Mouse (Mus musculus): ENCODE data around the gene Rere.

Gene Rere

DNA sequence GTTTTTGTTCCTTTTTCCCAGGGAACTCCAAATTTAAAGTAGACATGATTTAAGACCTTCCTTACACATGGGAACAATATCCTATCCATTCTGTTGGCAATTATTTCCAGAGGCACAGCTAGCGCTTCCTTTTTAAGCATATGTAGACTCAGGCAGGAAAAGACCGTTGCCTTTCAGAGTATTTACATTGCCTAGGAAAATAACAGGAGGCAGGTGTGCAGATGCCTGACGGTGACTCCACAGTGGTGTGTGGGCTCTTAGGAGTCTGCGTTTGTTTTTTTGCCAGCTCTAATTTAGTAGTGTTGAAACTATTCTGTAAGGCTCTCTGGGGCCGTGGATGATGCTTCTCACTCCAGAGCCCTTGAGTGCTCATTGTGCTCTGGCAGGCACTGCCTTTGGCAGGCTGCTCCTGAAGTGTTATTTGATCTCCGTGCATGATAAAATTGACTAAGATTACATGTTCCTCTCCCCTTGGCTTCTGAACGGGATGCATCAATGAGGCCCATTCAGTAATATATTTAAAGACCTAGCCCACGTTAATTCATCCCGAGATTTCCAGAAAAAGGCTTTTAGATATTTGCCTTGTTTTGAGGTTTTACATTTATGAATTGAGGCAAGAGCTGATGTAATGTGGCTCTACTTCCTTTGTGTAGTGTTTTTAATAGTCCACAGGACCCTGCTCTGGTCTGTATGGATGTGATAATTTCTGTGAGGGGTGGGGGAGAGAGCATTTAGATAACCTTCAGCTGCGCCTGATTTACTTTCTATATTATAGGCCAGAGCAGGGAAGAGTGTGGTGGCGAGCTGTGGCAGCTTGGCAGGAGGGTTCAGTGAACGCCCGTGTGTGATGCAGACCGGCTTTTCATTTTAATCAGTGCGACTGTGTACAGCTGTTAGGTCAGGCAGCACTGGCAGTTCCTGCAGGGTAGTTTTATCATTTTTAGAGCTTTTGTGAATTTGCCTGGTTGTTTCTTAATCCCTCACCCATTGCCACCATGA lies 92.0 kb downstream of the Rere start:
- in situ Hi-C loops (cut with MboI, MseI): loop anchor here (5.0 to 10.0 kb wide), 2 partner anchors 79 to 1661 kb away; partner anchors contain the start of genes Nol9 (in 1 of the 2) and Tas1r1 (in 1 of the 2)

DNA sequence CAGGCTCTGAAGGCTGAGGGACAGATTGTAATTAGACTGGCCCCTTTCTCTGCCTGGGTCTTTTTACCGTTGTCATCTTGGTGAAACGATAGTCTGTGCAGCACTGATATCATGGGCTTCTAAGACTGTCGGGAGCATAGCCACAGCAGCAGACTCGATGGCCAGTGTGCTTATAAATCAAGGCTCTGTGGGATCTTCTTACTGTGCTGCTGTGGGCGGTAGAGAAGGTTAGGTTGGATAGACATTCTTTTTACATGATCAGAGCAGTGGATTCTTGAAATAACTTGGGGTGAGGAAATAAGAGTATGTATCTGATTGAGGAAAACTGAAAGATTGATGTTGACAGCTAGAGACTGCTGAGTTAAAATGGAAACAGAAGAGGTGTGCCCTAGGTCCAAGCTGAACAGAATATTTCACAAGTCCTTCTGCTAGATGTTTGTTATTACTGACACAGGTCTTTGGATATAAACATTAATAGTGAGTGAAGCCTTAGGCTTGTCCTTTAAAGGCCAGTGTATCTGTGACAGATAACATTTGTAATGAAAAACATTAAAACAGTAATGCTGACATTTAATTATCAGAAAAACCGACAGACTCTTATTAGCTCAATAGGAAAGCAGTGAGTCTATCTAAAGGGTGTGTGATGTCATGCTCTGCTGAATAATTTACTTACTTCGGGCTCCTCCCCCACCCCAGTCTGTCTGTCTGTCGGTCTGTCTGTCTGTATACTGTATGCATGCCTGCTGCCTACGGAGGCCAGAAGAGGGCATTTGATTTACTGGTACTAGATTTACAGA lies 93.4 kb downstream of the Rere start:
- in situ Hi-C loops (cut with MboI, MseI): loop anchor here (5.0 to 10.0 kb wide), 2 partner anchors 77 to 1660 kb away; partner anchors contain the start of genes Nol9 (in 1 of the 2) and Tas1r1 (in 1 of the 2)

DNA sequence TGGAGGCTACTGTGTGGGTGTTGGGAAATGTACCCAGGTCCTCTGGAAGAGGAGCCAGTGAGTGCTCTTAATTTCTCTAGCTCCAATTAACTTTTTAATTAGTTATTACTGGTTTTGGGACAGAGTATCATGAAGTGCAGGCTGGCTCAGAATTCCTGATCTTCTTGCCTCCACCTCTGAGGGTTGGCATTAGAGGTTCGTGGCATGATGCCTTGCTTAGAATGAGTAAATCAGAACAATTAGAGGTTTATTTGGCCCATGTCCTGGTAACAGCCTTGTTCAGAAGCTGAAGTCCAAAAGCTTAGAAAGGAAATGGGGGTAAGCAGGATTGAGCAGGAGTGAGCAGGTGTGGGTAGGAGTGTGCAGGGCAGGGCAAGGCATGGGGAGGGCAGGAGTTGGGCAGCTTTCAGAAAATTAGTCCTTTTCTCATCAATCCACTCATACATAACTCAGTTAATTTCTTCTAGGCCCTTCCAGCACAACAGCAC lies 94.0 kb downstream of the Rere start:
- in situ Hi-C loops (cut with MboI, MseI): loop anchor here in 1 of 2 experiments (10.0 kb wide), 1 partner anchor 1659 kb away; the partner anchor contains the start of genes Nol9 and Tas1r1

DNA sequence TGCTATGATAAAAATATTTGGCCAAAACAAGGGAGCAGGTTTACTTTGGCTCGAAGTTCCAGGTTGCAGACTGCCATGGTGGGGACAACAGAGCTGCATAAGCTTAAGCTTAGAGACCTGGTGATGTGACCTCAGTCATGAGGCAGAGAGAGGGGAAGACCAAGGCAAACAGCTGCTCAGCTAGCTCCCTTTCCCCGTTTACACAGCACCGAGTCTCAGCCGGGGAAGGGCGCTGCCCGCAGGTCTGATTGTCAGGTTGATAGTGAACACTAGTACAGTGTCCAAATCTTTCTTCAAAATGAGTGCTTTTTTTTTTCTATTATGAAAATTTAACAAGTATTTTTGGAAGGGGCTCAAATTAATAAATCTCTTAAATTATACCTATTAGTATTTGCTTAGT lies 97.9 kb downstream of the Rere start:
- in situ Hi-C loops (cut with MboI, MseI): loop anchor here in 1 of 2 experiments (10.0 kb wide), 1 partner anchor 1655 kb away; the partner anchor contains the start of genes Nol9 and Tas1r1

DNA sequence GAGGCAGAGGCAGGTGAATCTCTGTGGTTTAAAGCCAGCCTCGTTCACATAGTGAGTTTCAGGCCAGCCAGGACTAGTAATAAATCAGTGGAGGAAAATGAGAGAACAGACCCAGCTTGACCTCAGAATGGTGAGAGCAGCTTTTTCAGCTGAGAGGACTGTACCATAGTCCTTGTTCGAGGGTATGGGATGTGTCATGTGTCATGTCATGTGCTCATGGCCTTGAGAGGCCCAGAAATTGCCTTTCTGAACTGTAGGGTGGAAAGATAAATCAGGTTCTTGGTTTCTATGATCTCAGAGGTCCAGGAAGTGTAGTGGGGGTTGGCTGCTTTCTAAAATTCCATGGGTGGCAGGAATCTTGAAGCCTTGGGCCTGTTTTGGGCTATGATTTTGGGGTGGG lies 98.3 kb downstream of the Rere start:
- in situ Hi-C loops (cut with MboI, MseI): loop anchor here in 1 of 2 experiments (10.0 kb wide), 1 partner anchor 1655 kb away; the partner anchor contains the start of genes Nol9 and Tas1r1

DNA sequence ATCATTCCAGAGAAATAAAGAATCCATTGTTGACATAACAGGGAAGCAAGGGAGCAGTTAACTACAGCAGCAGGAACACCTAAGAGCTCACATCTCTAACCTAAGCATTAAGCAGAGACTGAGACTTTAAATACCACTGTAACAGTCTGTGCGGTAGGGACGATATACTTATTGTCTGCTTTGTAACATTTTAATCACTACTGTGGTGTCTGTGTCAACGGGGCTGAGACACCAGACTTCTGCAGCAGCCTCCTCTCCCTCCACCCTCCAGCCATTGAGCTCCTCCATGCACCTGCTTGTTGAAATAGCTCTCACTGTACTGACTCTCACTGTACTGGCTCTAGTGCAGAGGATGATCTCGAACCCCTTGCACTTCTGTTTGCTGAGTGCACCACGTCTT lies 98.8 kb downstream of the Rere start:
- in situ Hi-C loops (cut with MboI, MseI): no loop called here

DNA sequence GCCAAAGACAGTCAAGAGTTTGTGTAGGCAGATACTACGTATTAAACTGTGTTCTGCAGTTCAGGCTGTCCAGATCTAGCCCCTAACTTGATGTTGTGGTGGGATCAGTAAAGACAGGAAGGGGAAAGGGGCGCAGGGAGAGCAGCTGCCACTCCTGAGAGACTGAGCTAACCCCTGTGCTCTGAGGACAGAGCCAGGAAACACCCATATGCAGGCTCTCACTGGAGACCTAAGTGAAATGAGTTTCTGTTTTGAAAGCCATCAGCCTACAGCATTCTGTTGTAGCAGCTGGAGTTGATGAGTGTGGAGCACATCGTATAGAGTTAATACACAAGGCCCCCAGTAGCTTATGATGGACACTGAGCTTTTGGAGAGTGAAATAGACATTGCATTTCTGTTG lies 101.1 kb downstream of the Rere start:
- in situ Hi-C loops (cut with MboI, MseI): no loop called here

DNA sequence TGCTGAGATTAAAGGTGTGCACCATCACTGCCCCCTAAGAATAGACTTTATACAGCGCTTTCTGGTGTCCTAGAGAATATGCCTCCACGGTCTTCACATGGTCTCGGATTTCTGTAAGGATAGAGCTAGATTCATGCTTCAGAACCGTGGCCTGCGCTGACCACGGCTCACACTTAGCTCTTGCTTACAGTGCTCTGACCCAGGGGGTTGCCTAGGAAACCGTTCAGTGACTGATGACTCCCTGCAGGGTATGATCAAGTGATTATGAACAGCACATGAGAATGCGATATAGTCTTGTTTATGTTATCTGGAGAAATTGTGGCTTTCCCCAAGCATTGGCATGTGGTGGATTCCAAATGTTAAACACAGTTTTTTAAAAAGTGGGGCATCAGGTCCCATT lies 103.0 kb downstream of the Rere start:
- in situ Hi-C loops (cut with MboI, MseI): no loop called here

DNA sequence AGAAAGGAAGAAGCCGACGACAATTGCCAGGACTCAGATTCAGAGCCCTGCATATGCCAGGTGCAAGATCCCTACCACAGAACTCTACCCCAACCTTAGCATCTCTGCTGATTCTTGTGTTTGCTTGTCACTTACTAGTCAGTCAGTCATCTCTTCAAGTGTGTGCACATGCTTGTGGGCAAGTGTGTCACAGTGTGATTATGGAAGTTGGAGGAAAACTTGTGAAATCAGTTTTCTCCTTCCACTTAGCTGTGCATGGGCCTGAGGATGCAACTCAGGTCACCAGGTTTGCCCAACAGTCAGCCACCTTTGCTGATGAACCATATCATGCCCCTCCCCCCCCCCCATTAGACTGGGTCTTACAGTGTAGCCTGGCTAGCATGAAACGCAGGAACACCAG lies 103.5 kb downstream of the Rere start:
- in situ Hi-C loops (cut with MboI, MseI): no loop called here

DNA sequence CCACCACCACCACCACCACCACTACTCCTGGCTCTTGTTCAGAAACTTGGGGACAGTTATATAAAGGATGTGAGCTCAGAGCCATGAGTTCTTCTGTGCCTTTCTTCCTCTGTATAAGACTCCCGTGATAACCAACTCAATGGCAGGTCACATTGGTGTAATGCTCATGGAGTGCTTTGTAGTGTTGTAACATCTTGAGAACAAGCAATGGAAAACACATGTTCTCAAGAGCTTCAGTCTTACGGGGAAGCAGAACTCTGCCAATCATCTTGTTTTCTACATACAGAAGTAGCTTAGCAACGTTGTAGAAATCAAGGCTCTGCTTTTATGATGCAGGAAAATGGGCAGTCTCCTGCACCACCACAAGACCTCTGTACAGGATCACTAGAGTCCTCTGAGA lies 107.1 kb downstream of the Rere start:
- in situ Hi-C loops (cut with MboI, MseI): no loop called here

DNA sequence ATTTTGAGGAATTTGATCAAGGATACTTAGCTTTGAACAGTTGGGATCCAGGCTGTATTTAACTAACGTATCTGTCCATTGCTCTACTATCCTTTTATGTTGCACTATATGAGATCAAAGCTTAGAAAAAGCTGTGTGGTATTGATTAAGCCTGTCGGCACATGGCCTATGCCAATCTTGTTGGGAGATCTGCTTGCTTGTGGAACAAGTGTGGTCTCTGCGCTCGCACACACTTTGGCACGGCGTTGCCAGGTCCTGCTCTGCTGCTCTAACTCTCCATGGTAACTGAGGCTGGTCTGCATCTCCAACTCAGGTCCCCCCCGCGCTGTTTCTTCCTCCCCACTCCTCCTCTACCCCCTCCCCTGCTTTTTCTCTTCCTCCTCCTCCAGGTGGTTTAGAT lies 112.2 kb downstream of the Rere start:
- in situ Hi-C loops (cut with MboI, MseI): loop anchor here in 1 of 2 experiments (10.0 kb wide), 1 partner anchor 1339 kb away; no protein-coding TSS in a partner anchor

DNA sequence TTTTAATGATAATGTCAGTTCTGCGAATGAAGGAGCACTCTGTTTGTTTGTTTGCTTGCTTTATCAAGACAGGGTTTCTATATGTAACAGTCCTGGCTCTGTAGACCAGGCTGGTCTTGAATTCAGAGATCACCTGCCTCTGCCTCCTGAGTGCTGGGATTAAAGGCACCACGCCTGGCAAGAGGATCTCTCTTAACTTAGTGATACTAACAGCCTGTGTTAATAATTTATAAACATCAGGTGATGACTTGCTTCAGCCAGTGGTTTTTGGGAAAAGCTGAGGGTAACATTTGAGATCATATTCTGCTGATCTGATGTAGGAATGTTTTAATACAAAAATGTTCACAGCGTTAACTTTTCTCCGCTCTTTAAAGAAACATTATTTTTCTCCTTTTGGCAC lies 112.6 kb downstream of the Rere start:
- in situ Hi-C loops (cut with MboI, MseI): loop anchor here in 1 of 2 experiments (10.0 kb wide), 1 partner anchor 1339 kb away; no protein-coding TSS in a partner anchor

DNA sequence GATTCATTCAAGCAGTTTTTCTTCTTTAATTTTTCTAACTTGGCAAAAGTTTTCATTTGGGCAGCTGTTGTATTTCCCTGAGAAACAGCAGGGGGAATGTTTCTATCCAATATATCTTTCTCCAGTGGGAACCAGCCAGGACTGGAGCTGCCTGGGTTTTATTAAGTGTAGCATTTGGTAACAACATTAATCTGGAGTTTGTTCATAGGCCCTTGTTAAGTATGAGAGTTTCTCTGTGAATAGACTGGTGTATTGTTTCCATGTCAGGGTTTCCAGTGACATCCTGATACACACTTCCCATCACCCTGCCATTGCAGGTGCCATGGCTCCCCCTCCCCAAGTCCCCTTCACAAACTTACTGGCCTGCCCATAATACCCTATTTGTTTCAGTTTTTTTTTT lies 114.9 kb downstream of the Rere start:
- in situ Hi-C loops (cut with MboI, MseI): loop anchor here in 1 of 2 experiments (10.0 kb wide), 1 partner anchor 1342 kb away; no protein-coding TSS in a partner anchor

DNA sequence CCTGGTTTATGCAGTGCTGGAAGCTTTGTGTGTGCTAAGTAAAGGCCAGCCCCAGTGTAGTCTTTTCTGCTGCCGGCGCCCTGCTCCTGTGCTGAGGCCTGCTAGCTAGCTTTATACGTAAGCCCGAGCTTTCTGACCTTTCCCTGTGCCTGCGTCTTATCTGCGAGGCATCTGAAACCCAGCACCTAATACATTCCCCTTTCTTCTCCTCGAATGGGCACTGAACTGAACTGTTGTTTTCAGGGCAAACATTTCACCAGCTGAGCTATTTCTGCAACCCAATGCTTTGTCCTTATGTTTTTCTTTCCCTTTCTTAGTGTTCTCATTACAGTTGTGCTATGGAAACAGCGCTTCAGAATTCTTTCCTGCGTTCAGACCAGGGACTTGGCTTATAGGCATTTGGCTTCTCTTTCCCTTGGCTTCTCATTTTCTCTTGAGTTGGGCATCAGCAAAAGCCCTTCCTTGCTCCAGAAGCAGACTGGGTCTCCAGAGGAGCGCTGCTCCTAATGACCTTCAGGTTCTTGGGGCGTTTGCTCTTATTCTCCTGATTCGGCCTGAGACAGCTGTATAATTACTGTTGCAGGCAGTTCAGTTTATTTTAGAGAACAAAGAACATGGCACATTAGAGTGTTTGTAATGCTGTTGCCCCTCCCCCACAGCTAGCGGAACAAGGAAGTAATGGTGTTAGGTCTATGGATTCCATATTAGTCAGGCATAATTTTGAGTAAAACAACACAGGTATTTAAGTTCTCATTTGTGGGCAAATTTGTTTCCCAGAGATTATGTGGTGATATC lies 115.6 kb downstream of the Rere start:
- in situ Hi-C loops (cut with MboI, MseI): loop anchor here in 1 of 2 experiments (10.0 kb wide), 1 partner anchor 1342 kb away; no protein-coding TSS in a partner anchor

DNA sequence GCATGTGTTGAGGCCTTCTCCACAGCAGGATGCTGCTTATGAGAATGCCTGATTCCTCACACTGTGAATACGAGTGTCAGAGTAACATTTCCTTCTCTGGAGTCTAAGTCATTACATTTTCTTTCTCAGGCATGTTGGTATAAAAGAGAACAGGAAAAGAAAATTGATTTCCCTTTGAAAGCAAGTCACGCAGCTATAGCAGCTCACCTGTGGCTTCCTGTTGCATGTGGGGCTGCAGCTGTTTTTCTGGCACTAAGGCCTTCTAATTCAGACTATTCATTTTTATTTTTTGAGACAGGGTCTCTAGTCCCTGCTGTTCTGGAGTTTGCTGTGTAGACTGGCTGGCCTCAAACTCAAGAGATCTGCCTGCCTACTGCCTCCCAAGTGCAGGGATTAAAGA lies 117.6 kb downstream of the Rere start:
- in situ Hi-C loops (cut with MboI, MseI): loop anchor here in 1 of 2 experiments (10.0 kb wide), 1 partner anchor 1344 kb away; no protein-coding TSS in a partner anchor

DNA sequence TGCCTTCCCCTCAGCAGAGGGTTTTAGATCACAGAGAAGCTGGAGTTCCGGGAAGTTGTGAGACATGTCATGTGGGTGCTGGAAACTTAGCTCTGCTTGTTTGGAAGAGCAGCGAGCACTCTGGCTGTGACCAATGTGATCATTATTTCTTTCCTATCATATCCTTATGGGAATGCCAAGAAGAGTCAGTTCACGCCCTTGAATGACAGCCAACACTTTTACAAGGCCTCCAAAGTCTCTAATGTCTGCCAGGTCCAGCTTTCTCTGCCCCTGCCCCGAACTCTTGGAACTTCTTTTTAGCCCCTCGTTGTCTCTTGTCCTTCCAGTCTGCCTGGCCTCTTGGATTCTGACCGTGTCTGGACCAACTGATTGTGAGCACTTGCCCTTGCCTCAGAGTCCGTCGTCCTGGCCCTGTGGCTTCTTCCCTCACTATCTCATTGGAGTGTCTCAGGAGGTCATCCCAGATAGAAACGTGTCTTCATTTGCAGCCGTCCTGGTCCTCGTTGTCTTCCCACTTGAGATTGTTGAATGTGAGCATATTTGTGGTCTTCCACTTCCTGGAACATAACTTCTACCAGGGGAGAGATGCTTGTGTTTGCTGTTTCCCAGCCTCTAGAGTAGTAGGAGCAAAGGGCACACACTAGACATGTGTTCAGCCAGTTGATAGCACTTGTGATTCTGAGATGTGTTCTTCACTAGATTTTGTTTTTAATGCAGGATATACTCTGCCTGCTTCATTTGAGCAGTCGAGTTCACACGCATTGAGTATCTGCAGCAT lies 120.6 kb downstream of the Rere start:
- in situ Hi-C loops (cut with MboI, MseI): loop anchor here in 1 of 2 experiments (10.0 kb wide), 1 partner anchor 1943 kb away; no protein-coding TSS in a partner anchor

DNA sequence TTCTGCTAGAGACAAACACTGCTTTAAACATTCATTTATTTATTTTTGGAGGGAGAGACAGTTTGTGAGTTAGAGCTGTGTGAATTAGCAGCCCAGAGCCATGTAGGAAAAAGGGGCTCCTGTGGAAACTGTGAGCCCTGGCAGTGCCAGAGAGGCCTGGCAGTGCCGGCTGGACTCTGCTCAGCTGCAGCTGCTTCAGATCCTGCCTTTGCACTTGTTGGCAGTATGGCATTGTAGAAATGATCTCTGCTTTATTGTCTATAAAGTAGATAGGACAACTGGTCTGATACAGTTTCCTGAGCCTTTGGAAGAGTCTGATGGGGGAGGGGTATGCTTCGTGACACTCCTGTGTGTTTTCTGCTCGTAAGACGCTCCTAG lies 121.2 kb downstream of the Rere start:
- in situ Hi-C loops (cut with MboI, MseI): loop anchor here in 1 of 2 experiments (10.0 kb wide), 1 partner anchor 1942 kb away; no protein-coding TSS in a partner anchor

DNA sequence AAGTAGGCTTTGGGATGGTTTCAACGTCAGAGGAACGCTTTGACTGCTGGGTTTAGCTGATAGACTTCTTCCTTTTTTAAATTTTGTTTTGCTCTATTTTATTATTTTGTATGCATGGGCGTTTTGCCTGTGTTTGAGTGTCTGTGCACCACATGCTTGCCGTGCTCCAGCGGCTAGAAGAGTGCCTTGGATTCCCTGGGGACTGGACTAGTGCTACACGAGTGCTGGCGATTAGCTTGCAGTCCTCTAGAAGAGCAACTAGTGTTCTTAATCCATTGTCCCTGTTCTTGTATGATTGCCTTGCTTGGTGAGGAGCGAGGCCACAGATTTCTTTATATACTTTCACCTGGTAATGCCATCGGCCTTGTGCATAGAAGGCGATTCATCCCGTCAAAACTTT lies 122.5 kb downstream of the Rere start:
- in situ Hi-C loops (cut with MboI, MseI): loop anchor here in 1 of 2 experiments (10.0 kb wide), 1 partner anchor 1941 kb away; no protein-coding TSS in a partner anchor

DNA sequence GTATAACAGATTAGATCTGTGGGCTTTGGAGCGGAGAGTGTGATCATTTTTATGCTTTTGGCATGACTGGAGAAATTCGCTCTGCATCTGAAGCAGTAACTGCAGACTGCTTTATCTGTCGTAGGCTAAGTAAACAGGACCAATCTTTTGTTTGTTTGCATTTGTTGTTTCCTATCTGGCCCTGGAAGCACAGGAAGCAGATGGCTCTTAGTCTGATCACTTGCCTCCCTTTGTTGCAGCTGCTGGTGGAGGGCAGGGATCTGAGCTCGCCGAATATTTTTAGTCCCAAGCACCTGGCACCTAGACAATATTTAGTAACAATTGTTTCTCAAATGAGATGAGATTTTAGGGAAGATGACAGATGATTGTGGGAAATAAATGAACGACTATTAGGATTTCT lies 123.1 kb downstream of the Rere start:
- in situ Hi-C loops (cut with MboI, MseI): loop anchor here in 1 of 2 experiments (10.0 kb wide), 1 partner anchor 1940 kb away; no protein-coding TSS in a partner anchor
